Mouse (Mus musculus) cerebellum, adult (tissue): ENCODE data around the gene Ndc1.

Source experiments
- ATAC-seq: cut with Nextera tagmentation; 2 replicates; pipeline ENCODE4 v1.9.2; 2017; ENCODE audit warnings: mild to moderate bottlenecking, moderate library complexity, mixed read lengths; ENCODE audit not compliant: insufficient number of reproducible peaks, low FRiP score, low TSS enrichment

Gene Ndc1

DNA sequence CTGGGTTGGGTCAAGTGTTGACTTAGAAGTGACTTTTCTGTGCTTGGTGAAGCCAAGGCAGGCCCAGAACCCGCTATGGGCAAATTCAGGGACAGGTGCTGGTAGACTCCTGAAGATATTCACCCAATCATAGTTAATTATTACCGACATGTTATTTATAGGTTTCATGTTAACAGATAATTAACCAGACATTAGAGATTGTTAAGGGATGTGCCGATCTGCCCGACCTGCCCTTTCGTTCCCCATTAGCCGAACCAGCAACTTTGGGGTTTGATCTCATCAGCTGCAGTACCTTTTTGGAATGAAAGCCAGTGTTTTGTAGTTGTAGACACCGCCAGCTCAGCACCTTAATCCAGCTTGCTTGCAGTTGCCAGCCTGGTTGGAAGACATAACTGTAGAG is 68.9 kb downstream of the Ndc1 start:
- ATAC-seq, result no peak

GRCm38 (mm10) chr4:107438741-107439140 is 71.2 kb downstream of the Ndc1 start:
- ATAC-seq, result no peak

DNA sequence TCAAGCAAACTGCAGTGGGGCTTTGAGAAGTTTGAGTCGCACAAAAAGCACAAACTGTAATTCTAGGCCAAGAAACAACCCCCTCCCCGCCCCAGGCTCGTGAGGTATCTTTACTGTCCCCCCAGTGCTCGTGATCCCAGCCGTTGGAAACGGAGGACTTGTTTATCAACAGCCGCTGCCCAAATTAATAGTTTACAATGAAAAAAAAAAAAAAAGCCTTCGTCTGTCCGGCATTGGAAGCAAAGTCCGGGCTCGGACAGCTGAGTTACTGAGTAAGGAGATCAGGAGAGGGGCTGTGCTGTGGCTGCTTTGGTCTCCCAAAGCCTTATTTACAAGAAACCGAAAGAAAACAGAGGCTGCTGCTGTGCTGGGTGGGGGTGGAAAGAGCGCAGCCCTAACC is 72.7 kb downstream of the Ndc1 start:
- ATAC-seq, result no peak

- no peak for ATAC-seq
Measured at GRCm38 (mm10) chr4:107442288-107442687, 74.7 kb downstream of the Ndc1 start.

- ATAC-seq, result no peak
Measured at GRCm38 (mm10) chr4:107442891-107443483, 75.4 kb downstream of the Ndc1 start.

- ATAC-seq, result no peak
Measured at GRCm38 (mm10) chr4:107443621-107444020, 76.0 kb downstream of the Ndc1 start.

- no peak for ATAC-seq
Measured at GRCm38 (mm10) chr4:107448481-107448880, 80.9 kb downstream of the Ndc1 start.

- ATAC-seq, result no peak
Measured at GRCm38 (mm10) chr4:107449519-107449918, 81.9 kb downstream of the Ndc1 start.

DNA sequence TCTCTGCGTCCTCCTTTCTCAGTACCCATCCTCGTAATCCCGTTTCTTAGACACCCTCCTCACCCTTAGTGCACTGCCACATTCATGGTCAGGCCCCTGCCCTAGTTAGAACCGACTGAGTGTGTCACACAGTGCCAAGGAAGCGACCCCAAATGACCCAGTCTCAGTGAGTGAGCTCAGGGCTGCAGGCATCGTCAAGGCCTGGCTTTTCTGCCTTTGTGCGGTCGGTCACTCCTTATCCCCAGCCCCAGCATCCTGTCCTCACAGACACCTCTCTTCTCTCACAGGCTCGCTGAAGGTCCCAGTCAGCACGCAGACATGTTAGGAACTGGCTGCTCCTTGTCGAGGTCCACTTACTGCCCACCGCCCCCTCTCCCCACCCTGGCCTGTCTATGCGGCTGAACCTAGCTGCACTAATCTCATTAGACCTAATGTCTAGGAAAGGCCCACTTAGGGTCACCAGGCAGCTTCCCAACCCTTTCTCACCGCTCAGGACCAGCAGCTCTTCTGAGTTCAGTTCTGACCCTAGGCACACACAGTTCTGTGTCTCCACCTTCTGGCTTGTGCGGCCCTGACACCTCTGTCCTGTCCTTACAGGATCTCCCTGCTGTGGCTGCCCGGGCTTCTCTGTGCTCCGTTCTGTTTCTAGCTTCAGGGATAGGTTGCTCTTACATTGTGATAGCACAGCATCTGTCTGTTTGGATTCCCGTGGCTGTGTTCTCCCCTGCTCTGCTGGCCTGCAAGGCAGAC is 84.9 kb downstream of the Ndc1 start:
- ATAC-seq, result no peak

- ATAC-seq, result peak; percentile 38; the same call in 1 of the 2 replicates
Measured at GRCm38 (mm10) chr4:107453141-107453984, 85.8 kb downstream of the Ndc1 start.

- no peak for ATAC-seq
Measured at GRCm38 (mm10) chr4:107457602-107458001, 90.0 kb downstream of the Ndc1 start.

DNA sequence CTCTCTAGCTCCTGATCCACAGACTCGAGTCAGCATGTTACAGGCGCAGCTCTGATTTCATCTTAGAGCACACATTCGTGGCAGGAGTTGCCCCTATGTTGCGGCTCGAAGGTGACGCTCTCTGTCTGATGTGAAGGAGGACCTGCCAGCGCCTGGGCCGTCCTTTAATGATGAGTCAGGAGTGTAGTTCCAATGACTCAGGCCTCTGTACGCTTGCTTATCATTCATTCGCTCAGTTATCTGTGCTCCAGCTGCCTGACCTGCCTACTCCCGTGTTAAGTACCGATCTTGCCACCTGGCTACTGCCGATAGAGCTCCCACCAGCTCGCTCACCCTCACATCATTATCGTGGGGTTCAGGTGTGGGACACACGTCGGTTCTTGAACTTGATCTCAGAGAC is 91.3 kb downstream of the Ndc1 start:
- ATAC-seq, result no peak

GRCm38 (mm10) chr4:107459461-107459860 is 91.9 kb downstream of the Ndc1 start:
- no peak for ATAC-seq

DNA sequence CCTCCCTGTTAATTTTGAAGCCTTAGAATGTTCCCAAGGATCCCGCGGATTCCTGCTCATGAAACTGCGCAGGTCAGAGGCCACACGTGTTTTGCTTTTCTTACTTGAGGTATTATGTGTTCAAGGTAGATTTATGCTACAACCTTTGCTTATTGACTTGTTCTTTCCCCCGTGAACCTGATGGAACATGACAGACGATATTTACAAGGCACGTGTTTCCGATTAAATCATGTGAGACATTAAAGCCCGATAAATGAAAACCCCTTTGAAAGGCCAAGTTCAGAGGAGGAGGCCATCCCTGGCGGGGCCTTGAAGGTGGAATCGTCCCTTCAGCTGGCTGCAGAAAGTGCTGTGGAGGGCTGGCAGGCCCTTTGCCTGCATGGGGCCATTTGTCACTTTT is 92.9 kb downstream of the Ndc1 start:
- no peak for ATAC-seq
